Mouse (Mus musculus) forebrain, embryonic 13.5 days (tissue): ENCODE measurements around the gene Lpgat1. TPM values are rescaled to one million over a fixed set of nuclear protein-coding genes. Genes with fewer than 3 reads are reported as not detected.

Source experiments
- polyA plus RNA-seq: library from polyadenylated mRNA; unstranded; fragments of >200 nt; fragmentation: Nextera tagmentation; extraction: Ambion mirVana; gene quantifications from 2 replicates; pipeline ENCODE4 v1.2.1, GENCODE M21; 2015

Lpgat1 gene
- polyA plus RNA-seq, 1 experiment from 2014 or later, result 27.0 TPM

Other genes starting within 250 kb of the Lpgat1 start
- gene Dtl, start 142.3 kb upstream of the Lpgat1 start, polyA plus RNA-seq, result 44.4 and 51.0 TPM in 2 replicates
- gene Ints7, start 142.2 kb upstream of the Lpgat1 start, polyA plus RNA-seq, result 57.9 and 62.9 TPM in 2 replicates
- gene Nek2, start 103.6 kb downstream of the Lpgat1 start, polyA plus RNA-seq, result 37.2 and 42.5 TPM in 2 replicates
- 1.6 and 1.8 TPM in 2 replicates for gene Slc30a1, start 188.9 kb downstream of the Lpgat1 start, polyA plus RNA-seq